Mouse (Mus musculus): ENCODE results near the gene Tnf.

The Tnf gene

DNA sequence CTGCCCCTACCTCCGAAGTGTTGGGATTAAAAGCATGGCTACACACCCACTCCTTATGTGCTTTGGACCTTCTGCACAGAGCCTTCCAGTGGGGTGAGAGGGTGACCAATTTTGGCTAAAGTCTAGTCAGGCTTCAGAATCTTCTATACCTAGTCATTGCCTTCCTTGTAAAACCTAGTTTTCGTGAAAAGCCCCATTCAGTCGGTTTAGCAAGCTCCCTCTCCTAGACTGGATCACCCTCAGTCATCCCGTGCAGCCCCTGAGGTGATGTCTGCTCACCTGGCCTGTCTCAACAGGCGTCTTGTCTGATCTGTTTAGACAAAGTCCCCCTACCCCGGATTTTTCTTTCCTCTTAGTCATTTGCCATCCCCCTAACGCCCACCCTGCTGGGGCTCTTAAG is 3.8 kb downstream of the Tnf start:
- no peak for DNase-seq (ENCODE audit: low spot score)

DNA sequence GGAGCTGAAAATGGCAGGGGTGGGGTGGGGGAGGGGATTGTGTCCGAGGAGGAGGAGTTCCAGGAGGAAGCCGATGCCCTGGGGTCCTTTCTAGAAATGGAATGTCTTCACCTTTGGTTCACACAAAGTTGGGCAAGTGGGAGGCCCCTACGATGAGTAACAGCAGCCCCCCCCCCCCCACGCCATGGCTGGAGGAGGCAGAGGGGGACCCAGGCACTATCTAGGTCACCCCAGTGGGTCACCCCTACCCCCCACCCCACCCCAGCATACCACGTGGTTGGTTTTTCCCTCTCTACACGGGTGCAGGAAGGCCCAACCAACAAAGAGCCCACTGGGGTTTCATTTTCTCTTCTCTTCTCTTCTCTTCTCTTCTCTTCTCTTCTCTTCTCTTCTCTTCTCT is 4.7 kb downstream of the Tnf start:
- no peak for DNase-seq (ENCODE audit: low spot score)

DNA sequence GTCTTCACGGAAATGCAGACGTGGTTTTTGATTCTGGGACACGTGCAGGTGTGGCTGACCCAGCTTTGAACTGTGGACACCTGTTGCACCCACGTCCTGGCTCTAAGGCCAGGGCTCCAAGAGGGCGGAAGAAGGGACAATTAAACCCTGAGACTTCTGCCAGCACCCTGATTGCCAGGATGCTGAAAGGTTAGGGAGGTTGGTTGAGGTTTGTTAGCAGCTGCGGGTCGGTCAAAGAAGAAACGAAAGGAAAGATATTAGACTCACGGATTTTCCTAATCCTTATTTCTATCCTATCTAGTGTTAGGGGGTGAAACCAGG is 5.5 kb downstream of the Tnf start:
- DNase-seq (ENCODE audit: low spot score): no peak

DNA sequence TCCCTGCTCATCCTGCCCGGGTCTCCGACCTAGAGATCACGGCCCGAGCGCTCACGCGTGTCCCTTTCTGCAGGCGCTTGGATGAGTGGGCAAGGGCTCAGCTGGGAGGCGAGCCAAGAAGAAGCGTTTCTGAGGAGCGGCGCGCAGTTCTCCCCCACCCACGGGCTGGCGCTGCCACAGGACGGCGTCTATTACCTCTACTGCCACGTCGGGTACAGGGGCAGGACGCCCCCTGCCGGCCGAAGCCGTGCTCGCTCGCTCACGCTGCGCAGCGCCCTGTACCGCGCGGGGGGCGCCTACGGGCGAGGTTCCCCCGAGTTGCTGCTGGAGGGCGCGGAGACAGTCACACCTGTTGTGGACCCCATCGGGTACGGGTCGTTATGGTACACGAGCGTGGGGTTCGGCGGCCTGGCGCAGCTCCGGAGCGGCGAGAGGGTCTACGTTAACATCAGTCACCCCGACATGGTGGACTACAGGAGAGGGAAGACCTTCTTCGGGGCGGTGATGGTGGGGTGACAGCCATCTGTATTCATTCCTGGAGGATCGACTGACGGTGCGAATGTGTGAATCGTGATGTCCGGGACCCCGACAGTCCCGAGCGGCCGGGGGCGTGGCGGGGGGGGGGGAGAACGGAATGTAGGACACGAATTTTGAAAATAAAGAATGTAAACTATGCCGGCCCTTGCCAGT is 6.0 kb downstream of the Tnf start:
- DNase-seq (ENCODE audit: low spot score): peak; percentile 65

DNA sequence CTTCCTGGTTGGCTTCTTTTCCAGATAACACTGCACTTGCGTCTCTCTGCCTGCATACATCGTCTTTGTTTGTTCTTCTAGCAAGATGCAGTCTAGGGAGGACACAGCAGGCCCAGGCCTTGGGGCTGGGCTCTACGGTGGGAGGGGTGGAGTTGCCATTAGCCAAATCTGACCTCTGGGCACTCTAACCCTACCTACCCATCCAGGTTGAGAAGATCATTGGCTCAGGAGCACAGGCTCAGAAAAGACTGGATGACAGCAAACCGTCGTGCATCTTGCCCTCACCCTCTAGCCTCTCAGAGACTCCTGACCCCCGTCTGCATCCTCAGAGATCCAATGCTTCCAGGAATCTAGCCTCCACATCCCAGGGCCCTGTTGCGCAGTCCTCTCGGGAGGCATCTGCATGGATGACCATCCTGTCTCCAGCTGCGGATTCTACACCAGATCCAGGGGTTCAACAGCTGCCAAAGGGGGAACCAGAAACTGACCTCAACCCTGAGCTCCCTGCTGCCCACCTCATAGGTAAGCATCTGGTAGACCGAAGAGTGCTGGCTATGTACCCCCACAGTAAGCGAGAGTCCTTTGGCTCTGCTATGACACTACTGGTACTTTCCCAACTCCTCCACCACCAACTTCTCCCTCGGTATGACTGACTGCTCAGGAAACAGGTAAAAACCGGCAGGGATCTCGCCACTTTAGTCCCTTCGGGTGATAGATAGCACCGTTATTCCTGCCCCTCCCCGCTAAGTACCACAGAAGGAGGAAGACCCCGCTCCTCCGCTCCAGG is 6.8 kb downstream of the Tnf start:
- no peak for DNase-seq (ENCODE audit: low spot score)

DNA sequence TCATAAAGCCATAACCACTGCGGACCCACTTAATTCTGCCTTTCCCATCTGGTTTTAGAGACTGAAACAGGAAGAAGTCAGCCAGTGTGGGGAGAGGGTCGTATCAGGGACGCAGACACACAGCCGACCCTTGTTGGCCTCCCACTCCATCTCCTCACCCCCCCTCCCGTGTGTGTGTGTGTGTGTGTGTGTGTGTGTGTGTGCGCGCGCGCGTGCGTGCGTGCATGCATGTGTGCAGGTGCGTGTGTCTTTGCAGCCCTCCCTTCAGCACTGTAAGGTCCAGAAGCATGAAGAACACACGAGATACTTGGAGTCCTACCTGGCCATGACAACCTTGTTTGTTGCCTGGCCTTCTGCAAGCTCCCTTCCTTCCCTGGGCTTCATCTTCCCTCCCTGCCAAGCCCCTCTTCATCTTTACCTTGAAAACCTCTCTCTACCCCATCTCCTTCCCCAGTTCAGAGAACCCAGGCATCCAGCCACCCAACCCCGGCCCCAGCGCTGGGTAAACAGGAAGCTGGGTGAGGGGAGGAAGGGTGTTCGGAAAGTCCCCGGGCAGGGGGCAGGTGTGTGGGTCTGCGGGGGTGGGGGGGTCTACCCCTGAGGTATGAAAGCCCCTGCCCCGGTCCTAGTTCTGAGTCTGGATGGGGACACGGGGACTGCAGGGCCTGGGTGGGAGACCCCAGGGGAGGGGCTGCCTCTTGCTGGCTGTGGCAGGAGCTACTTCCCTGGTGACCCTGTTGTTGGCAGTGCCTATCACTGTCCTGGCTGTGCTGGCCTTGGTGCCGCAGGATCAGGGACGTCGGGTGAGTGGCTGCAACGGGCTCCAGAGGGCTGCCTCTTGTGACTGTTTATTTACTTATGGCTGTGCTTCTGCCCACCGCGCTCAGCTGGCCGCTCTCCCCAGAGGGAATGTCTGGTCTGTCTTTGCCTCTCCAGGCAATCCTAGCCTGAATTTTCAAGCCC is 7.6 kb downstream of the Tnf start, which contains the start of gene Ltb:
TSS of gene Ltb (plus strand) at position 559 of the 963 bp plus-strand sequence.
- DNase-seq (ENCODE audit: low spot score): no peak

DNA sequence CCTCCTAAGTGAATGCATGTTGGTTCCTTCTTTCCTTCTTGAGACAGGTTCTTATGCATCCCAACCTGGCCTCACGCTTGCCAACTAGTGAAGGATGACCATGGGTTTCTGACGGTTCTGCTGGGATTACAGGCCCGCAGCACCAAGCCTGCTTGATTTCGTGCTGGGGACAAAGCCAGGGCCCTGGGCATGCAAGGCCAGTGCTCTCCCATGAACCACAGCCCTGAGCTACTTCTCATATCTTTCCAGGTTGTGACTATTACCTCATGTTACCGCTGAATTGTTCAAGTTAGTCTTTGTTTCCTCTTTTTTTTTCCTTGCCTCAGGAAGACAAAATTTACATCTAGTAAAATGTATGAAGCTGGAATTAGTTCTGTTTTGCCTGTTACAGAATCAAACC is 8.9 kb downstream of the Tnf start:
- no peak for DNase-seq (ENCODE audit: low spot score)

DNA sequence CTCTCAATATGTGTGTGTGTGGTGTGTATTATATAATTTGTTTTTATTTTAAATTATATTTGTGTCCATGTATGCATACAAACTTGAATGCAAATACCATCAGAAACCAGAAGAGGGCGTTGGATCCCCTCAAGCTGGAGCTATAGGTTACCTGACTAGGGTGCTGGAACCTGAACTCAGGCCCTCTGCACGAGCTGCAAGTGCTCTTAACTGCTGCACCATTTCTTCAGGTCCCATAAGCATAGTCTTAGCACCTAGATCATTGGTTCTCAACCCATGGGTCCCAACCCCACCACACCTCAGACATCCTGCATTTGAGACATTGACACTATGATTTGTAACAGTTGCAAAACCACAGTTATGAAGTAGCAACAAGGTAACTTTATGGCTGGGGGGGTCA is 10.1 kb downstream of the Tnf start:
- no peak for DNase-seq (ENCODE audit: low spot score)

DNA sequence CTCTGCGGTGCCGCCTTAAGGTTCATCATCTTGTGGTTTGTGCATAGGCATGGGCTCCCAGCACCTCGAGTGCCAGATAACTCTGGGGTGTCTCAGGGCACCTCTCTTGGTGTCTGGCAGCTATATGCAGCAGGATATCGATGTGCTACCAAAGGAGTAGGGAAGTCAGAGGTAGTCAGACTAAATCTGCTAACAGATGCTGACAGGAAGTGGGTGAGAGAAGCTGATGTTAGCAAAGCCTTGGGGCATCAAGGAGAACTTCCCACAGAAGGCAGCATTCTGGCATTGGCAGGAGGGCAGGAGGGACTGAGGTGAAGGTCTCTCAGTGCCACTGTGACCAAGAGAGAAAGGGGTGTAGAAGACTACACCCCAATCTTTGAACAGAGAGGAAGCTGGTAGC is 11.7 kb downstream of the Tnf start:
- no peak for DNase-seq (ENCODE audit: low spot score)

DNA sequence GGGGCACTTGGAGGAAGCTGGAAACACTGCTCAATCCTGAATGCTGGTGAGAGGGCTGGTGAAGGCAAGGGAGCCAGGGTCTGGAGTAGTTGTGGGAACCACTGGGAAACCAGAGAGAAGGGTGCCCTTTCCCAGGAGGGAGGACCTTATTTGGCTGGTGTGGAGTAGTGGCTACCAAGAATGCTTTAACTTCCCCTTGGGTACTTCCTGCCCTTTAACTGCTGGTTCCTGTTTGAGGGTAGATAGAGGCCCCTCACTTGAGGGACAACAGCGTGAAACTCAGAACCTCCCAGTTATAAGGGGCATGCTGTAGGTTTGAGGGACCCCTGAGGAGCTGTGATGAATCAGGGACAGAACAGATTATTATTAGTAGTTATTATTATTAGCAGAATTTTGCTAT is 12.6 kb downstream of the Tnf start:
- DNase-seq (ENCODE audit: low spot score): no peak

DNA sequence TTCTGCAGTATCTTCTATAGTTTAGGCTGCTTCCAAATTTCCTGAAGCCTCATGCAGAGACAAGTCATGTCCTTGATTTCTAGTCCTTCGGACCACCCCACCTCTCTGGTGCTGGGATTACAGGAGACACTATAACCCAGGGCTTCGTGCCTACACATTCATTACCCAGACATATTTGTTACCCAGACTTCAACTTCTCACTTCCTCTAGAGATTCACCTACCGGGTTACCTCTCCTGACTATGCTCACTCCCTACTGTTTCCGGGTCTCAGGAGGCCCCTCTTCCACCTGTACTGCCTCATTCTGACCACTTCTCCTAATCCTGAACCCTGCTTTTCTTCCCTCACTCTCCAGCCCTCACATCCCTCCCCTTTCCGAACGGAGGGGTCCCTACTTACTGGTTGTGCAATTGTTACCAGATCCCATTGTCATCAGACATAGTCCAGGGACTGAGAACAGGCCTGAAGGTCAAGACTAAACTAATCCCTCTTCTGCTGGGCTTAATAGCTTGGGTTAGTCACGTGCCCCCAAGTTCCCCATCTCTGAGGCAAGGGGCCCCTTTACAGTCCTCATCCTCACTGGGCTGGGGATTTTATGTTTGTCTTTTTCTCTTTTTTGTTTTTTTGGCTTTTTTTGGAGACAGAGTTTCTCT is 13.7 kb downstream of the Tnf start, which contains the start of gene Lst1:
TSS of gene Lst1 (minus strand) at position 481 of the 652 bp plus-strand sequence.
- no peak for DNase-seq (ENCODE audit: low spot score)

DNA sequence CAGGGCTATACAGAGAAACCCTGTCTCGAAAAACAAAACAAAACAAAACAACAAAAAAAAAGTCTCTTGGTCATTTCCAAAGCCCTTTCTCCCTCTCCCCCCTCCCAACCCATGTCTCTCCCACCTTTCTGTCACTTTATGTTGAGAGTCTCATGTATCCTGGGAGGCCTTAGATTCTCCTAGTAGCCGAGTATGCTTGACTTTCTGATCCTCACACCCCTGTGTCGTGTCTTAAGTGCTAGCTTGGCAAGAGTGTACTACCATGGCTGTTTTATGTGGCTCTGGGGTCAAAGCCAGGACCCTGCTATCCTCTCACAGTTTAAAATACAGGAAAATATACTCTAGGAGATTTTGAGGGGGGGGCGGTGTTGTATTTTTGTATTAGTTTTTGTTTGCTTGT is 14.5 kb downstream of the Tnf start:
- no peak for DNase-seq (ENCODE audit: low spot score)

DNA sequence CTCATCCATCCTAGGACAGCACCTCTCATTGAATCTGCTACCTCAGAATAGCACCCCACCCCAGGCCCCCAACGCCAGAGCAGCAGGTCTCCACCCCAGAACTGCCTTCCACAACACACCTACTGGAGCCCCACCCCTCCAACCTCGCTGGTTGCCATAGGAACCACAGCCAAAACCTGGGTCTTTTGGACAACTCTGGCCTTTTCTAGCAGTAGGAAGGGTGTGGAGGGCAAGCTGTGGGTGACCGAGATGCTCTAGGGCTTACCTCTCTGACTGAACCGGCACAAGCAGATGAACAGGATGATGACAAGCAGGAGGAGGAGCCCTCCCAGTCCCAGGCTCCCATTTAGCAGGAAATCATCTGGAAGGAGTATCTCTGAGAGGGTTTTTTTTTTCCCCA is 15.1 kb downstream of the Tnf start:
- DNase-seq (ENCODE audit: low spot score): no peak

DNA sequence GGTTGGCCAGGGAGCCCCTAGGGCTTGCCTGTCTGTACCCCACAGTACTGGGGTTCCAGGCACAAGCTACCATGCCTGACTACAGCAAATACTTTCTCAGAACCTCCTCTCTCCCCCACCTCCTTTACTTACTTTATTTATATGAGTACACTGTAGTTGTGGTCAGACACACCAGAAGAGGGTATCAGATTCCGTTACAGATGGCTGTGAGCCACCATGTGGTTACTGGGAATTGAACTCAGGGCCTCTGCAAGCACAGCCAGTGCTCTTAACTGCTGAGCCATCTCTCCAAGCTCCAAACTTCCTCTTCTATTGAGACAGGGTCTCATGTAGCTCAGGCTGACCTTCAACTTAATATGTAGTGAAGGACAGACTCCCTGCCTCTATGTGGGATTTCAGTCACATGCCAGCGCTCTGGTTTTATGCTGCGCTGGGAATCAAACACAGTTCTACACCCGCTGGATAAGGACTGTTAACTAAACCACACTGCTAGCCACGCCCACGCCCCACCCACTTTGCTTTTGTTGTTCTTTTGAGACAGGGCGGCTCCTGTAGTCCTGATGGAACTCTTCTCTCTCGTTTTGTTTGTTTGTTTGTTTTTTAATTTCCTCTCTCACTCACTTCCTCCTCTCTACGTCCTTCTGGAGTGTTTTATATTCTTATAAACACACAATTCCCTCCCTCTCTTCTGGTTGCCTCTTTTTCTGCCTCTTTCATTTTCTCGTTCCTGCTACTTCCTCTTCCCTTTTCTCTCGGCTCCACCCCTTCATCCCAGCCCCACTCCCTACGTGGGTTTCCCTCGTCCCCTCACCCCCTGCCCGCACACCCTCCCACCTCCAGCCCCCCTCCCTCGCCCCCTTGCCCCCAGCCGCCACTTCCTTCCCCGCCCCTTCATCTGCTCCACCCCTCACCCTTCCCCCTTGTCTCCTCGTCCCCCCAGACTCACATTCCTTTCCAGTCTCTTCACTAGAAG is 15.9 kb downstream of the Tnf start:
- DNase-seq (ENCODE audit: low spot score): no peak

DNA sequence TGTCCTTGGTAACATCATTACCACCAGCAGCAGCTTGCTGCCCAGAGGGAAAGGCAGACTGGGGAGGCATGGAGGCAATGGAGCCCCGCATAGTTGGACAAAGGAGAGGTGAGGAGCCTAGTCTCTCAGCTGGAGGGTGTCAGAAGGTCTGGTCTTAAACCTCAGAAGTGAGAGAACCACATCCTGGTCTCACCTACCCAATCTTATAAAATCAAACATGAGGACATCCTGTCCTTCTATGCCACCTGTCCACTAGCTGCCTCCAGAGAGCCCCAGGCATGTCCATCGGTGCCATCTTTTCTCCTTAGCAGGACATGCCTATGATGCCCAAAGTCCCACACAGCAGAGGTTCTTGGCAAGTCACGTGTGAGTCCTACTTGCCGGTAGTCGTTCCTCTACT is 21.7 kb downstream of the Tnf start:
- DNase-seq (ENCODE audit: low spot score): no peak

DNA sequence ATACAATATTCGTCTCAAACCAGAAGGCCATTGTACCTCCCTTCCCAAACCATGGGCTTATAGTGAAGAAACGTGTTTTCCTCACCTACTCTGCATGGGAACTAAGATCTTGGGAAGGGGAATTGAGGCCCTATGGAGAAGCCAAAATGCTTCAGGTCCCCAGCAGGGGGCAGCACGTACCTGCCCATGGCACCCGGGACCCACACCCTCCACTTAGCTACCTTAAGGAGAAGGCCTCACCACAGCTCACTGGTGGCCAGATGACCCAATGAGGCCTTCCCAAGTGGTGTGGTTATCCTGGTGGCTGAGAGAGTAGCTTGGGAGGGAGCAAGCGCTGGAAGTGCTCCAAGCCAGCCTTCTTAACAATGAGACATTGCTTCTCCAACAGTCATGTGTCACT is 23.3 kb downstream of the Tnf start:
- DNase-seq (ENCODE audit: low spot score): no peak

DNA sequence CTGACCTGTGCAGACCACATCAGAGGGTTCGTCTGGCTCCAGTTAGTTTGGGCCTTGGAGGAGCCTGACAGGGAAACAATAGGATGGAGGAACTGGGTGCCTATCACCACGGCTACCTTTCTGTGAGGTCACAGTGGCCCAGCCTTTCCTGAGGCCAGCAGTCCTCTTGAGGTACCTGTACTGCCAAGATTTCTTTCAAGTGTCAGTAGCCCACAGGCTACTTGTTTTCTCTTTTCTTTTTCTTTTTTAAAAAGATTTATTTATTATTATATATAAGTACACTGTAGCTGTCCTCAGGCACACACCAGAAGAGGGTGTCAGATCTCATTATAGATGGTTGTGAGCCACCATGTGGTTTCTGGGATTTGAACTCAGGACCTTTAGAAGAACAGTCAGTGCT is 25.8 kb downstream of the Tnf start, which contains the start of gene Aif1:
TSS of gene Aif1 (minus strand) at position 101 of the 400 bp plus-strand sequence.
- DNase-seq (ENCODE audit: low spot score): no peak

DNA sequence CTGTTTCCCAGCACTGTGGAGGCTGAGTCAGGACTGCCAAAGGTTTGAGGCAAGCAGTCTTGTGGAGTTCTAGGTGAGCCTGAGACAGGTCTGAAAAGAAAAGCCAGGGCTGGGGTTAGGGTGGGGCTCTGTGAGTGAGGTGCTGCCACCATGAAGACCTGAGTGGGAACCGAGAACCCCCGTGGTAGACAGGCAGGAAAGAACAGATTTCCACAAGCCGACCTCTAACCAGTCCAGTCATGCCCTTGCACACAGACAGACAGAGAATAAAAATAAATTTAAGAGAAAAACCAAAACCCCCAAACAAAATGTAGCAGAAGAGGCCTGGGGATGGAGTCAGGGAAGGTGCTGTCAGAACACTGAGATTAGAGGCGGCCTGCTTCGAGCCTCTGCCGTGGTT is 26.4 kb downstream of the Tnf start:
- no peak for DNase-seq (ENCODE audit: low spot score)

DNA sequence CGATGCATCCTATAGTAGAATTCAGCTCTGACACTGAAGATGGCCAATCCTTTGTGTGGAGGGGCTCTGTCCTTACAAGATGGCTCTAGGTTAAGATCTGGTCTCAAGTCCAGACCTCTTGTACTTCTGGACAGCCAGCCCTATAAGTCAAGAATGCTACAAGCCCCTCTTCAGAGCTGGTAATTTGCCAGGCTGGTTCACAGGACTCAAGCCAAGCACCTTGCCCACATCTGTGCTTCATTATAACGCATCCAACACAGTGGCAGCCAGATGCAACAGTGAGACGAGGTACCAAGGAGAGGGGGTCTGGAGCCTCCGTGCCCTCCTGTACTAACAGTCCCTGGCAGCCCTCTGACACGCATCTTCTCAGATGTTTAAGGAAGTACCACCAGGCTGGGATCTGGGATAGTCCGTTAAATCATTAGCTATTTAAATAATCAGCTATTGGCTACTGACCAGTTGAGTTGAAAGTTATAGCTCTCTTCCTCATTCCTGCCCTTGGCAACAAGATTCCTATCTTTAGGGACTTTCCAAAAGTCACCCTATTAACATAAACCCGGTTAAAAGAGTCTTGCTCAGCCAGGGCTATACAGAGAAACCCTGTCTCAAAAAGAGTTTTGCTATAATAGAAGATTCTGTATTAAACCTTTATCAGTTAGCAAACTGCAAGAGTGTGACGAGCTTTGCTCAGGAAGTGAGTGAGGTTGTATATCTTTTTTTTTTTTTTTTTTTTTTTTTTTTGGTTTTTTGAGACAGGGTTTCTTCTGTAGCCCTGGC is 27.4 kb downstream of the Tnf start:
- no peak for DNase-seq (ENCODE audit: low spot score)

DNA sequence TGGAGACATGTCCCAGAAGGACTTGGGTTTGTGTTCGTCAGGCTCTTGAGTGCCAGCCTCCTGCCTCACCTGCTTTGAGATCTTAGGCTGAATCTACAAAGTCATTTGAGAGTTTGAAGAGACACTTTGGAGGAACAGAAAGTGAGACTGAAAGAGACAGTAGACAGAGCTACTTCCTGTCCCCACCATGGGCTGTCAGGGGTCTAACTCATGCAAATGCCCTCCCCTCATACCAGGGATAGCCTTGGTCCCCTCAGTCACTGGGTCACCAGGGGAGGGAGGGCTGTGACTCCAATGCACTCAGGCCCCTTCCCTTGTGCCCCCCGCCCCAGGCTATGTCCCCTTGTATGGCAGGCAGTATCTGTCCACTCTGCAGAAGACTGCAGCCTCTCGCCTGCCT is 28.5 kb downstream of the Tnf start:
- DNase-seq (ENCODE audit: low spot score): no peak

All from left cerebral cortex, adult 11 months (tissue).